Comparison of ENCODE assay signal across 12 mouse cellular contexts in the genomic region with DNA sequence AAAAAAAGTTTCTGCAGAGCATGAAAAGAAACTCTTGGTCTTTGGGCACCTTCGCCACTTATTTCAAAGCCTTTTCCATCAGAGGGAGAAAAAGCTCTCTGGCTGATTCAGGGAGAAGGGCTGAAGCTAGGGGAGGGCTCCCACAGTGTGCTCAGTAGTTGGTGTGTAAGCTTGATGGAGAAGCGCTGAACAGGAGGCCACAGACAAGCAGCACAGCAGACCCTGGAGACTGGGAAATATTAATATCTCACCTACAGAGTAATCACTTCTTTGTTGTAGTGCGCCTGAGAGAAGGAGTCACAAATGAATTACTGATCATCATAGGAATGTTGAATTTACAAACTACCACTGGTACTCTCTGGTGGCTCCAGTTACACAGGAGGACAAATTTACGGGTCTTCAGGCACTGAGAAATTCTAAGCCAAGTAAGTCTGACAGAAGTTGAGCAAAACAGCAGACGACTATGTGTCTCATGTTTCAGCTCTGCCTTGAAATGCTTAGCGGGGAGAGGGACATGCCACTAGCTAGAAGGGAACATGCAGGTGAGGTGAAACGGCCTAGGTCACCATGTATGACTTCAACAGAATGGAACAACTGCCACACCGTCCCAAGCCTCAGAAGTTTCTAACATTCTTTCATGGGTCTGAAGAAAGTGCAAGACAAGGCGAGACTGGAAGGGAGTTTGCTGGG.
DNase-seq lines count a peak whose midpoint lies in the region; ATAC-seq and TF ChIP-seq lines count a peak whose summit lies in the region.
"Had no signal": no experiment of that assay in that cellular context is flagged by ENCODE, and none has a peak within 500 bp of the region (broad histone marks: within the 10 kb centered on the region; RNA-seq: fewer than 3 reads in every experiment).

No protein-coding gene starts in this region.

- H3K4me1 ChIP-seq in midbrain, embryonic 10.5 days = peaks cover 28% of the 10 kb centered on the region
- H3K4me1 ChIP-seq in midbrain, postnatal 0 days (ENCODE audit: insufficient read depth, low read length) = 0 out of 2 replicates have a peak, but pooled peaks cover 2% of the 10 kb centered on the region
- peaks cover 19% of the 10 kb centered on the region; the same call in 1 of the 2 replicates for H3K4me1 ChIP-seq in forebrain, embryonic 11.5 days (replicated peaks; ENCODE audit: control insufficient read depth, insufficient read depth, low read length)
- H3K4me1 ChIP-seq in hindbrain, embryonic 16.5 days (ENCODE audit: control insufficient read depth, insufficient read depth, low read depth, low read length) = peaks cover 7% of the 10 kb centered on the region
- peaks cover 22% of the 10 kb centered on the region for H3K4me1 ChIP-seq in midbrain, embryonic 15.5 days
- no peaks in the 10 kb centered on the region for H3K4me1 ChIP-seq in liver, embryonic 12.5 days

- no peaks in the 10 kb centered on the region for H3K9me3 ChIP-seq in midbrain, embryonic 10.5 days (replicated peaks)
- H3K9me3 ChIP-seq in midbrain, postnatal 0 days (ENCODE audit: low read length) = no peaks in the 10 kb centered on the region
- no peaks in the 10 kb centered on the region; the same call in 1 of the 2 replicates for H3K9me3 ChIP-seq in forebrain, embryonic 11.5 days (ENCODE audit: control insufficient read depth, low read length)
- no peaks in the 10 kb centered on the region for H3K9me3 ChIP-seq in hindbrain, embryonic 16.5 days (ENCODE audit: control insufficient read depth, low read length)
- no peaks in the 10 kb centered on the region for H3K9me3 ChIP-seq in midbrain, embryonic 15.5 days
- no peaks in the 10 kb centered on the region for H3K9me3 ChIP-seq in liver, embryonic 12.5 days (replicated peaks)
- H3K9me3 ChIP-seq: intestine, embryonic 15.5 days had no signal

- H3K4me3 ChIP-seq in midbrain, embryonic 10.5 days = no peak overlapping the region
- no peak overlapping the region for H3K4me3 ChIP-seq in midbrain, postnatal 0 days (ENCODE audit: low read depth, low read length)
- no peak overlapping the region for H3K4me3 ChIP-seq in forebrain, embryonic 11.5 days (ENCODE audit: low read depth, low read length)
- no peak overlapping the region for H3K4me3 ChIP-seq in hindbrain, embryonic 16.5 days (ENCODE audit: low read length)
- no peak overlapping the region for H3K4me3 ChIP-seq in midbrain, embryonic 15.5 days
- H3K4me3 ChIP-seq in liver, embryonic 12.5 days = no peak overlapping the region
- H3K4me3 ChIP-seq: intestine, embryonic 15.5 days; myocyte had no signal

- H3K4me2 ChIP-seq in midbrain, postnatal 0 days (ENCODE audit: low read depth, low read length, poor library complexity, severe bottlenecking) = no peak overlapping the region
- peak overlapping the region; percentile 1; the same call in 1 of the 2 replicates for H3K4me2 ChIP-seq in forebrain, embryonic 11.5 days (ENCODE audit: low read depth, low read length, severe bottlenecking)
- no peak overlapping the region for H3K4me2 ChIP-seq in hindbrain, embryonic 16.5 days (ENCODE audit: low read length)
- H3K4me2 ChIP-seq in midbrain, embryonic 15.5 days = peak overlapping the region; percentile 20; the same call in 1 of the 2 replicates
- no peak overlapping the region for H3K4me2 ChIP-seq in liver, embryonic 12.5 days
- H3K4me2 ChIP-seq: intestine, embryonic 15.5 days had no signal

- H3K27ac ChIP-seq in midbrain, embryonic 10.5 days (replicated peaks) = peak overlapping the region; percentile 55
- no peak overlapping the region for H3K27ac ChIP-seq in midbrain, postnatal 0 days (ENCODE audit: low read depth, low read length)
- H3K27ac ChIP-seq in forebrain, embryonic 11.5 days (ENCODE audit: low read depth, low read length) = peak overlapping the region; percentile 82
- no peak overlapping the region for H3K27ac ChIP-seq in hindbrain, embryonic 16.5 days (ENCODE audit: low read depth, low read length)
- no peak overlapping the region for H3K27ac ChIP-seq in midbrain, embryonic 15.5 days
- H3K27ac ChIP-seq in liver, embryonic 12.5 days = no peak overlapping the region
- H3K27ac ChIP-seq: intestine, embryonic 15.5 days had no signal

- no peak for ATAC-seq in midbrain, postnatal 0 days (ENCODE audit: low FRiP score)
- ATAC-seq in forebrain, embryonic 11.5 days (replicated peaks; ENCODE audit: low FRiP score) = peak; percentile 76
- peak; percentile 32; the same call in 1 of the 2 replicates for ATAC-seq in hindbrain, embryonic 16.5 days
- peak; percentile 49; the same call in 1 of the 2 replicates for ATAC-seq in midbrain, embryonic 15.5 days (replicated peaks)
- ATAC-seq in liver, embryonic 12.5 days = no peak
- ATAC-seq: intestine, embryonic 15.5 days; lung, postnatal 0 days had no signal

- peak; percentile 19 for DNase-seq in midbrain, embryonic 10.5 days (ENCODE audit: low spot score)
- DNase-seq in midbrain, postnatal 0 days (ENCODE audit: low spot score) = no peak
- peak; percentile 54 for DNase-seq in forebrain, embryonic 11.5 days (ENCODE audit: low spot score)
- no peak for DNase-seq in adrenal gland, adult (ENCODE audit: inconsistent age in 2 of 2, low spot score in 1 of 2)
- DNase-seq in gastrocnemius, postnatal 25 days = no peak
- DNase-seq: spleen, adult 18-20 months had no signal

- TF ChIP-seq CTCF in midbrain, postnatal 0 days (IDR thresholded peaks at IDR 0.05) = no peak

- H3K36me3 ChIP-seq in midbrain, embryonic 10.5 days = no peaks in the 10 kb centered on the region
- no peaks in the 10 kb centered on the region for H3K36me3 ChIP-seq in midbrain, postnatal 0 days (ENCODE audit: insufficient read depth, low read length)
- H3K36me3 ChIP-seq in forebrain, embryonic 11.5 days (ENCODE audit: control insufficient read depth, insufficient read depth, low read length) = no peaks in the 10 kb centered on the region
- H3K36me3 ChIP-seq in hindbrain, embryonic 16.5 days (ENCODE audit: control insufficient read depth, insufficient read depth, low read length) = no peaks in the 10 kb centered on the region
- no peaks in the 10 kb centered on the region for H3K36me3 ChIP-seq in midbrain, embryonic 15.5 days (replicated peaks)
- no peaks in the 10 kb centered on the region for H3K36me3 ChIP-seq in liver, embryonic 12.5 days
- H3K36me3 ChIP-seq: intestine, embryonic 15.5 days had no signal

- H3K9ac ChIP-seq in midbrain, postnatal 0 days (replicated peaks; ENCODE audit: low read length, poor library complexity, severe bottlenecking) = no peak overlapping the region
- H3K9ac ChIP-seq in forebrain, embryonic 11.5 days (ENCODE audit: low read length) = peak overlapping the region; percentile 21; the same call in 1 of the 2 replicates
- no peak overlapping the region for H3K9ac ChIP-seq in hindbrain, embryonic 16.5 days (ENCODE audit: low read depth, low read length)
- no peak overlapping the region for H3K9ac ChIP-seq in midbrain, embryonic 15.5 days
- H3K9ac ChIP-seq in liver, embryonic 12.5 days = no peak overlapping the region
- H3K9ac ChIP-seq: intestine, embryonic 15.5 days had no signal

- WGBS in midbrain, embryonic 10.5 days = 63% methylated on average over 9 of the region's 9 CpGs
- 57% methylated on average over 9 of the region's 9 CpGs for whole genome bisulfite sequencing in midbrain, postnatal 0 days
- 41% methylated on average over 9 of the region's 9 CpGs for WGBS in forebrain, embryonic 11.5 days
- 64% methylated on average over 9 of the region's 9 CpGs for WGBS in hindbrain, embryonic 16.5 days
- WGBS in midbrain, embryonic 15.5 days = 49% methylated on average over 9 of the region's 9 CpGs
- 56% methylated on average over 9 of the region's 9 CpGs for WGBS in liver, embryonic 12.5 days (ENCODE audit: insufficient replicate concordance)

- no peaks in the 10 kb centered on the region for H3K27me3 ChIP-seq in midbrain, embryonic 10.5 days (ENCODE audit: low read depth, poor library complexity, severe bottlenecking)
- H3K27me3 ChIP-seq in midbrain, postnatal 0 days (ENCODE audit: insufficient read depth, low read length) = no peaks in the 10 kb centered on the region
- H3K27me3 ChIP-seq in forebrain, embryonic 11.5 days (ENCODE audit: control insufficient read depth, insufficient read depth, low read length) = no peaks in the 10 kb centered on the region
- no peaks in the 10 kb centered on the region for H3K27me3 ChIP-seq in hindbrain, embryonic 16.5 days (replicated peaks; ENCODE audit: control insufficient read depth, insufficient read depth, low read length)
- H3K27me3 ChIP-seq in midbrain, embryonic 15.5 days (replicated peaks) = no peaks in the 10 kb centered on the region
- no peaks in the 10 kb centered on the region for H3K27me3 ChIP-seq in liver, embryonic 12.5 days (replicated peaks)
- H3K27me3 ChIP-seq: intestine, embryonic 15.5 days had no signal

Comparison
In these comparisons a context has a peak if more than half of its experiments do, and no peak if none do; other contexts are left out.
1. DNase-seq: peak in midbrain, embryonic 10.5 days (single experiment) and forebrain, embryonic 11.5 days (single experiment); none in midbrain, postnatal 0 days (single experiment), adrenal gland, adult (0 of 2) and gastrocnemius, postnatal 25 days (single experiment).
2. H3K27ac ChIP-seq: peak in midbrain, embryonic 10.5 days (single experiment) and forebrain, embryonic 11.5 days (single experiment); none in midbrain, postnatal 0 days (single experiment), hindbrain, embryonic 16.5 days (single experiment), midbrain, embryonic 15.5 days (single experiment) and liver, embryonic 12.5 days (single experiment).
3. ATAC-seq: peak in forebrain, embryonic 11.5 days (single experiment), hindbrain, embryonic 16.5 days (single experiment) and midbrain, embryonic 15.5 days (single experiment); none in midbrain, postnatal 0 days (single experiment) and liver, embryonic 12.5 days (single experiment).
4. H3K4me2 ChIP-seq: peak in forebrain, embryonic 11.5 days (single experiment) and midbrain, embryonic 15.5 days (single experiment); none in midbrain, postnatal 0 days (single experiment), hindbrain, embryonic 16.5 days (single experiment) and liver, embryonic 12.5 days (single experiment).